Mouse (Mus musculus) layer of hippocampus, adult 18-20 months (tissue): ENCODE measurements around the gene Ndufa11. TPM values are rescaled to one million over a fixed set of nuclear protein-coding genes. Genes with fewer than 3 reads are reported as not detected.
A peak's percentile ranks its signal among the peaks of the same experiment; 100 is the strongest.

Source experiments
- DNase-seq, 2 experiments: peaks; one replicate each; pipeline ENCODE4 v3.0.0; 2022; ENCODE audit warnings: low spot score in 2 of 2
- long read RNA-seq: library from polyadenylated mRNA; stranded (forward); transcript quantifications from one replicate; pipeline ENCODE4 v2.0.0, GENCODE M21; 2021
- total RNA-seq, 2 experiments: library from RNA; stranded (reverse); gene quantifications; 2 replicates each; pipeline ENCODE4 v1.2.3; 2021

Ndufa11 gene
- total RNA-seq, result 100 to 1,000 TPM; 213 to 228 TPM
- long read RNA-seq, transcript Ndufa11-201 (4 exons, 545 nt), result major isoform, 85 of 95 reads
- long read RNA-seq, partial matches to known transcripts, result 3 of 95 reads
- long read RNA-seq, other reads (novel, unspliced or antisense), result 6 of 95 reads

DNA sequence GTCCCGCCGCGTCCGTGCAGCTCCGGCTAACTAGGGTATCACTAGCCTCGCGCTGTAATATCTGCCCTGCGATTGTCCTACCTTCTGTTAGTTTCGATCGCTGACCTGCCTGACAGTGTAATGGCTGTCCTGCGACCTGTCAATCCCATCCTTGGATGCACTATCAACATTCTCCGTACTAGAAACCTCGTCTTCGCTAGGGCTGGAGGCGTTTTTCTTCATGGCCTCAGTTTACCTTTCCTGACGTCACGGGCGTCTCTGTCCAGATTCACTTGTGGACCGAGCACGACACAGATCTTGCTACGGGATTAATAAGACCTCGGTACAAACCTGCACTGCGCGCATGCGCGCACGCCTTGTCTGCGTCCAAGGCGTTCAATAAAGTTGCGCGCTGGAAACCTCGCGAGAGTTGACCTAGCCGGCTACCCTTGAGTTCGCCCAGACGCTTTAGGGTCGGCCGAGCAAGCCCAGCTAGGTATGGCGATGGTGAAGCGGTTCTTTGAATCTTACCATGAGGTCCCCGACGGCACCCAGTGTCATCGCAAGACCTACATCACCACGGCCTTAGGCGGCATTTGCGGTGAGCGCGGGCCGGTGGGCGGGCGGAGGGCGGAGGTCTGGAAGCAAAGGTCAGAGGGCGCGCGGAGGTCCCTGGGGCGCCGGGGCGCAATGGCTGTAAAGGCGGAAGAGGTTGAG is at the start of gene Ndufa11, which contains the start of gene Vmac:
Ndufa11 (plus strand) TSS at position 405 of the 696 bp plus-strand sequence.
Vmac (minus strand) TSS at position 660 of the 696 bp plus-strand sequence.
- DNase-seq, result peak; percentile 83 to 96

- peak; percentile 64 to 84 for DNase-seq
These were observed 49.0 kb upstream of the Ndufa11 start for GRCm38 (mm10) chr17:56668384-56669144.

DNA sequence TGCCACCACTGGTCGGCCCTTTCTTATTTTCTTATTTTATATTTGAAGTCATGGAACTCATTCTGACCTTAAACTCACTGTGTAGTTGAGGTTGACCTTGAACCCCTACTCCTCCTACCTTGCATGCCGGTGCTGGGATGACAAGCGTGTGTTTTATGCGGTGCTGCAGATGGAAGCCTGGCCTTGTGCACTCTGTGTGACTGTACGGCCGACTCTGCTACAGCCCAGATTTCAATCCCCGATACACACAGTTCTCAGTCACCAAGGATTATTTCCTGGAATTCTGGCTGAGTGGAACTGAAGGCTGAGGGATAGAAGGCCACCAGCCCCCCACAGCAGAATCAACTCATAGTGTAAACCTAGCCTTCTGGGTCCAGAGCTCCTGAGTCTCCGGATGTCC is 47.8 kb upstream of the Ndufa11 start:
- DNase-seq, result no peak

- peak; percentile 99 for DNase-seq
These were observed 44.5 kb upstream of the Ndufa11 start, which contains the start of gene Ranbp3 for GRCm38 (mm10) chr17:56672941-56673646. Gene Ranbp3 (plus strand): TSS chr17:56673294.

DNA sequence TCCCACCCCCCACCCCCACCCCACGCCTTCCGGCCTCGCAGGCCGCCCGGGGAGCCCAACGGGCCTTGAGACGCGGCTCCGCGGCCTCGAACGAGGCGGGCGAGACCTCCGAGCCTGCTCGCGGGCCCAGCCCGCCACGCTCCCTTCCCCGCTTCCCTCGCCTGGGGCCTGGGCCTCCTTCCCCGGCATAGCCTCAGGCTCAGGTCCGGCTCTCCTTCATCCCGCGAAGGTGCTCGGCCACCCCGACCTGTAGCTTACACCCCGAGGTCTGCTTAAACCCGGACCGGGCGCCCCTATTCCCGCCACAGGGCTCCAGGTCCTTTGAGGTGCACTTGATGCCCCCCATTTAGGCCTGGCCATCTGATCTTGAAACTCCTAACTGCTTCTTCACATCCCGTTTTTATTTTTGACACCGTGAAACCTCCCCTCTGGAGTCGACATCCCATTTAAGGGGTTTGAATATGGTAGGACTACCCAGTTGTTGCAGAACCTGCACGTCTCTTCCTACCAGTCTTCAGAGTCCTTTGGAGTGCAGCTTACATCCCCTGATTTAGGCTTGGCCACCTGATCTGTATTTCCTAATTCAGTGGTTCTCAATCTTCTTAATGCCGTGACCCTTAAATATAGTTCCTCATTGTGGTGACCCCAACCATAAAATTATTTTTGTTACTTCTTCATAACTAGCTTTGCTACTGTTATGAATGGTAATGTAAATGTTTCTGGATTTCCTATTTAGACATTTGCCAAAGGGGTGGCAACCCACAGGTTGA is 43.7 kb upstream of the Ndufa11 start:
- no peak for DNase-seq

GRCm38 (mm10) chr17:56681791-56682190 is 35.8 kb upstream of the Ndufa11 start:
- no peak for DNase-seq

DNA sequence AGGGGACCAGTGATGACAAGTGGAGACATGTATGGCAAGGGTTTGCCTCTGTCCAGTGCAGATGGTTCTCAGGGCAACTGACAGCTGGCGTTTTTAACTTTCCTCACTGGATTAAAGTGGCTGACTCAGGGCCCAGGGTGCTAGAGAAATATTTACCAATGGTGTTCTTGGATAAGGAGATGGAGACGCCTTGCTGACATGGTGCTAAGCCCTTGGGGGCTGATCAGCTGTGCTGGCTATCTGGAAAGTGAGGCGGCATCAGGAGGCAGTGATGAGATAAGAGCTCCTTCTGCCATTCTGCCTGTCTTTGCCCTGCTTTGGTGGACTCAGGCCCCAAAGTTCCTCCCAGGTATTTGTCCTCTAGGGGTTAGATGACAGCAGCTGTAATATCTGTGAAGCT is 34.7 kb upstream of the Ndufa11 start:
- no peak for DNase-seq

GRCm38 (mm10) chr17:56683546-56684140 is 33.9 kb upstream of the Ndufa11 start:
- no peak for DNase-seq

- no peak for DNase-seq
These were observed 32.9 kb upstream of the Ndufa11 start for GRCm38 (mm10) chr17:56684649-56685048.

GRCm38 (mm10) chr17:56686801-56687200 is 30.8 kb upstream of the Ndufa11 start:
- no peak for DNase-seq

- no peak for DNase-seq
These were observed 29.5 kb upstream of the Ndufa11 start for GRCm38 (mm10) chr17:56688045-56688444.

- DNase-seq, result no peak
These were observed 28.9 kb upstream of the Ndufa11 start for GRCm38 (mm10) chr17:56688689-56689088.

- DNase-seq, result no peak
These were observed 24.2 kb upstream of the Ndufa11 start for GRCm38 (mm10) chr17:56693395-56693794.

DNA sequence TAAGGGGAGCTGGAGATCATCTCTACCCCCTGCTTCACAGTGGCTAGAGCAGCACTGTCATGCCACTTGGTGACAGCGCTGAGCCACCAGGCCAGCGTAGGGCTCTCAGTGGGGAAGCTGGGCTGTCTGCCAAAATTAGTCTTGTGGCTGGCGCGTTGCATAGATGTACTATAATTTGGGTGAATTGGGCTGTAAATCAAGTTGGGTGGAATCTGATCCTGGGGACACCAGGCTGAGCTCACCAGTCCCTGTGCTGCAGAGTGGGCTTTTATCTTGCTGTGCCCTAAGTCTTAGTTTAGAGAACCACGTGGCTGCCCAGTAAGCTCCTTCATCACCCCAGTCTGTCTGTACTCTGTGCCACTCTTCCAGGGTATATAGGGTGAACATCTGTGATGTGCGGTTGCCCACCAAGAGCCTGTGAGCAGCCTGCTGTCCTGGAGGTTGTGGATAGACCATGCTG is 23.7 kb upstream of the Ndufa11 start:
- peak; percentile 64 to 84 for DNase-seq

DNA sequence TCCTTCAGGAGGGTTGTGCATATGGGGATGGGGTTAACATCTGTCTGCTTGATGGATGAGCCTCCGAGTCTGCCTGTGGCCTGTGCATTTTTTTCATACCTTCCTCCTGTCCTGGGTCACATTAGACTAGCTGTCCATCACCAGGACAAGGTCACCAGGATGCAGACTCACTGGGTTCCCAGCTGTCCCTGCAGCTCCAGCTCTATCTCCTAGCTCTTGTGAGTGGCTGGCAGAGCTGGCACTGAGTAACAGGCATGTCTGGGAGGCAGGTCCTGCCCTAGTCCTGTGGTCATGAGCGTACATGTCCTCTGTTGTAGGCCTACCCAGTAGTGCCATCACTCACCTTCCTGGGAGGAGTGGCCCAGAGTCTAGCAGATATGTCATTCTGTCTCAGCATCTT is 17.1 kb upstream of the Ndufa11 start:
- no peak for DNase-seq

DNA sequence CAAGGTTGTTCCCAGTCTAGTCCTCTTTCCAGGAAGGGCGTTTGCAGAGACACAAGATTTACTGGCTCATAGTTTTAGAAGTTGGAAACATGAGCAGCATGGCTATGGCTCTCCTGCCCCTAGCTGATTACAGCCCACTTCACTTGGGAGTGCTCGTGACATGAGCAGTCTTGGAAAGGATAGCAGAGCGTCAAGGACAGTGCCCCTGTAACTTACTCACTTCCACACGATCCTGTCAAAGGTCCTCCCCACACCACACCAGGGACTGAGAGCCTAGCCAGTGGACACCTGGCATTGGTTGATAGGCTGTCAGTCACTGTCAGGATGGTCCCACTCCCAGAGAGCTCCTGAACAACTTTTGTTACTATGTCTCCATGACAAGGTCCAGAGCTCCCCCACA is 14.5 kb upstream of the Ndufa11 start:
- DNase-seq, result no peak

DNA sequence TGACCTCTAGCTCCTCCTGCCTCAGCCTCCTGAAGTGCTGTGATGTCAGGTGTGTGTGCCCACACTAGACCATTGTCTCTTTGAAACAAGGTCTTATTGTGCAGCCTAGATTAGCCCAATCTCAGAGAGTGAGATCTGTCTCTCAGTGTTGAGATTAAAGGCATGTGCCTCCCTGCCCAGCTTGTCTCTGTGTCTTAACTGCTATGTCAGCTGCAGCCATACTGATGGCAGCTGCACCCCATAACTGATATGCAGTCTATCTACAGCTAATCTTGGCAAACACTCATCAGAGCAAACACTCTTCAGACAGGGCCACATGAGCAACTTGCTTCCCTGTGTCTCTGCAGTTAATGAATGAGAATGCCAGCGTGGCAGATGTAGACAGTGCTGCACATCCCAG is 11.1 kb upstream of the Ndufa11 start:
- no peak for DNase-seq

DNA sequence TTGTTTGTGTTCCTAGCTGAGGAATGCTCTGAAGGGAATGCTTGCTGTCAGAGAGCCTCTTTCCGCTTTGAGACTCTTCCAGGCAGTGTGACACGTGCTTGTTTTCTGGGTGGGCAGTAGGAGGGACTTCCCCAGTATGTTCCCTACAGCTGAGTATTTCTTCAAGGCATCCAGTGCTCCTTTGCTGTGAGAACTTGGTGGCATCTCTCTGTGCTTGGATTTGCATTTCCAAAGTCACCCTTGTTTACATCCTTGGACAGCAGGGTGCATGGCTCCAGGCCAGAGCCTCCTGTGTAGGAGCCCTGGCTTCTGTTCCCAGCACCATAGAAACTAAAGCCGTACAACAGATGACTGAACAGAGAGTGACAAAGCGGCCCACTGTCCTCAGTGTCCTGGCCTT is 8.9 kb upstream of the Ndufa11 start:
- no peak for DNase-seq

DNA sequence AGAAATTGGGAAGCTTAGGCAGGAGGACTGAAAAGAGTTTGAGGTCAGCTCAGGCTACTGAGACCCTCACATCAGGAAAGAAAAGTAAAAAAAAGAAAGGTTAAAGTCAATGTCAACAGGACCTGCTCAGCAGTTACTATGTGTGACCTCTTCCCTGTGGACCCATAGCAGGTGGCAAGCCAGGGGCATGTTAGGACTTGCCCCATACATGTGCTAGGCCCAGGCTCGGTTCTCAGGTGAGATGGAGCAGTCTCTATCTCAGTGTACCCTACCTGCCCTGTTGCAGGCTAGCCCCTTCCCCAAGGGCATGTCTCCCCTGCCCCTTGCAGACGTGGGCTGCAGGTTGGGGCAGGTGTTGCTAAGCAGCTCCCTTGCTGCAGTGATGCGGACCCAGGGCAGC is 7.9 kb upstream of the Ndufa11 start:
- no peak for DNase-seq

GRCm38 (mm10) chr17:56715360-56715759 is 2.2 kb upstream of the Ndufa11 start:
- no peak for DNase-seq
